Mouse (Mus musculus) left cerebral cortex, adult 9 months (tissue): ENCODE measurements at regions not wholly inside any gene's neighbourhood (a gene's known extent, or its start where the extent isn't known, plus 50 kb on each side); places are given as distances from the start of the nearest gene placed in this dataset.
A peak's percentile ranks its signal among the peaks of the same experiment; 100 is the strongest.

Experiments used
- DNase-seq, 2 experiments: peaks; one replicate each; pipeline ENCODE4 v3.0.0; 2022; ENCODE audit warnings: low spot score in 2 of 2

DNA sequence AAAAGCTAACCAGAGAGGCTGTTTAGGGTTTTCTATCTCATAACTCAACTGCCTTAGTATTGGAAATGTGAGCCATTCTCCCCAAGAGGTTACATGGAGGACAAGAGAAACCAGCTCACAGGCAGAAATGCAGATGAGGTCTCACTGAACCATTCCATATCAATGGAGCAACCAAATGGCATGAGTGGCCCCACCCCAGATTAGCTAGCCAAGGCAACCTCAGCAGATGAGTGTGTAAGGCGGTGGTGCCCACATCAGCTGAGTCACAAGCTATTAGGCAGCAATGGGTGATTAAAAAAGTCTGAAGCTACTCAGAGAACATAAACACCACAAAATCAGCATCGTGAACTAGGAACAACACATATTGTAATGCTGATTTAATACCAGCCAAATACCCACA lies 133.2 kb downstream of the Lpin1 start:
- no peak for DNase-seq

DNA sequence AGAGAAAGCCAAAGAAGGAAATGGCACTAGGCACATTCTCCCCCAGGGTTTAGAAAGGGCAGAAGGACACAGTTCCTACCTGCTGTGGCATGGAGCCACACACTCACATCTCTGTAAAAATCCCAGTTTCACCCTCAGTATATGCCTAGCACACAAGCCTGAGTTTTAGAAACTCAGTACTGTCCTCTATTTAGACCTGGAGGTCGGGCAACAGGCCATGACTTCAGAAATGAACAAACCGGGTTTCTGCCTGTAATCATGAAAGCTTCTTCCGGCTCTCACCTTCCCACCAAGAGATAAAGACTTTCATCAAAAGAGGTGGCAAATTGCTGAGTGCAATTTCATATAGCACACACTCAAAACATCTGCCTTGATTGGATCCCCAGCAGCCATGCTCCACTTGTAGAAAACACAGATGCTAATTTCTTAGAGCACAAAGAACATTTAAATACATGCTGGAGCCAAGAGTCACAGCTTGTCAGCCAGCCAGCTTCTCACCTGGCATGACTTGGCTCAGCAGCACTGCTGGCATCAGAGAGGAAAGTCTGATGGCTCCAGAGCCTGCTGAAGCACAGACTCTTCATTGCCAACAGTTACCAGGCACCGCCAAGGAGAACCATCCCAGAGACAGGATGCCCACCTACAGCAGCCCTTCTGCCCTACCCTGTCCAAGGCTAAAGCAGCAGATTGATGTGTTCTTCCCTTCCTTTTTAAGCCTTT lies 136.2 kb downstream of the Lpin1 start:
- DNase-seq = peak; percentile 5 to 43

DNA sequence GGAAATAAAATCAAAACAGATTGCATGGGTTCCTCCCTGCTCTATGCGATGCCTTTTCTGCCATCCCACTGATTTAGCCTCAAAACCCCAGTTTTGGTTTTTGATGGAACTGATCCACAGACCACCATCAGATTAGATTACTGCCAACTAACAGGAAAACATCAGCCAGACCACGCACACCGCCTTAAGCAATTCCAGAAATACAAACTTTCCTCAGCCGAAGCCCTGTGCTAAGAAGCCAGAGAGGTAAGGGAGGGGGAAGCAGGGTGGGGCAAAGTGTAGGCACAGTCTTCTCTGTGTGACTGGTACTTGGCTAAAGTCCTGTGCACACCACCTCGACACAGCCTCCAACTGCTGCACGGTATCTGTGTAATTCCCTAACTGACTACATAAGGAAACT lies 153.3 kb downstream of the Lpin1 start:
- no peak for DNase-seq

- no peak for DNase-seq
Observed at GRCm38 (mm10) chr12:16450771-16451435, 159.9 kb downstream of the Lpin1 start.

DNA sequence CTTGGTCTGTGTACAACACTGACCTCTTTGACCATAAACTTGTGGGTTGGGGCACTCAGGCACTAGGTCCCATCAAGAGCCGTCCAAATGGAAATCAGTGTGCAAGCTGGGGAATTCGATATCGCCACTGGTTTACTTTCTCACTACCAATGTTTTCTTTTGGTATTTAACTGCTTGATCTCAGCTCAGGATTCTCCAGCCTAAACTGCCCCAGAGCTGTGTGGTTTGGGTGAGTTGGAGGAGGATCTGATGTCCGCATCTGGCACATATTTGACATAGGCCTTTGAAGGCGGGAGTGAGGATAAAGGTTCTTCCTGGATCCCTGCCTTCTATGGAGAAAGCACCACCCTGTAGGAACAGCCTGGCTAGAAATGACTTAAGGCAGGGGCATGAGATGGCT lies 172.0 kb downstream of the Lpin1 start:
- no peak for DNase-seq

DNA sequence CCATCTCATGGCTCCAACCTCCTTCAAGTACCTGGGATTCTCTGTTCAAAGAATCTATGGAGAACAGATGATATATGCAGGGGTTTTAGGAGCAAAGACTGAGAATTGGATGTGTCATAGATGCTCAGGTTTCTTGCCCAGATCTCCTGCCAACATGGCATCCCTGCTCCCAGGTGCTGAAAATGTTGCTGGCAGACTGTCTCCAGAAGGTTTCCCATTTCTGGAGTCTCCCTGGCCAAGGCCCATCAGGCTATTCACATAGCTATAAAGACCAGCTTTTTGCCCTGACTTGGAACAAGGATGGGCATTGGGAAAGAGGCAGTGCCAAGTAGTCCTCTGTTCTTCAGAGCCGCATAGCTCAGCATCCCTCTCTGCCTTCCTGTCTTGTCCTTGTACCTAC lies 173.8 kb downstream of the Lpin1 start:
- DNase-seq = no peak

DNA sequence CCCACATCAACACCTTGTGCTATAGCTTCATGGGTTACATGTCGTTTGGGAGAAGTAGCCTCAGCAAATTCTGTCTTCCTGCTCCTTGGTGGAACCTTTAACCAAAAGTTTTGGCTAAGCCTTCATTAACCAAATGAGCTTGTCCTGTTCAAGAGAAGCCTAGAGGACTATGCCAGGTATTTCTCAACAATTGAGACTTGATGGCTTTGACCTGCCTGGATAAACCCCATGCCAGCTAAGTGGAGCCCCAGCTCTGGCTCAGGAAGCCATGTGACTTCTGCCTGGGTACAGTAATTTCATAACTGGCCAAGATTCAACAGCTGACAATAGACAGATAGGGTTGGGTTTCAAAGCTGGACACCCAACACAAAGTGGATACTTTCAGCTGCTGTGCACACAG lies 174.5 kb downstream of the Lpin1 start:
- no peak for DNase-seq

DNA sequence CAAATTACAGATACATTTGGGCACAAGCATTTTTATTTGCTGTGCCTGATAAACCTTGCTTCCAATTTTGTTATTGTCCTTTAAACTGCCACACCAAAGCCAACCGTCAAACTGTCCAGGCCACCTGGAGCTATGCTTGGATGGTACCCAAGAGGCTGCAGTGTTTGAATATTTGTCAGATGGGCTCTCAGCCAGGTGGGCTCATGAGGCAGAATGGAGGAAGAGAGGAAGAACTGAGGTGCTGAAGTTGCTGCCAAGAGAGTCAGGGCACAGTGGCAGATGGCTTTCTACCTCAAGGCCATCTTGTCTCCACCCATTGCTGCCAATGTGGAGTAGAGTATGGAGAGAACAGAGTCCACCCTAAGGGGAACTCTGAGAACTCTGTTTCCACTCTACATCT lies 176.0 kb downstream of the Lpin1 start:
- DNase-seq = no peak

DNA sequence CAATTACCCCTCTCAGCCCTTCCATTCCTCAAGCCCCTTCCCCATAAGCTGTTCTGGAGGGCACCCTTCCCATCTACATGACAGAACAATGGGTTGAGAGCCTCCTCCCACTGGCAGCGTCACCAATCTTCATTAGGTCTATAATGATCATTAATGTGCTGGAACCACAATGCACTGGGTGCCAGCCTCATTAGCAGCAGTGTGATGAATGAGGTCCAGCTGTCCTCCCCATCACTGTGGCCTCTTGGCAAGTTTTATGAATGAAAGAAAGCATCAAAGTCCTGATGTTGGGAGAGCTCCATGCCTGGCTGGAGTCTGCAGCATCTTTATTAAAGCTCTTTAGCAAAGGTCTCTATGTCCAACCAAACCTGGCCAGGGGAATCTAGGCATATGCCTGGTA lies 176.5 kb downstream of the Lpin1 start:
- DNase-seq = no peak

- DNase-seq = no peak
Observed at GRCm38 (mm10) chr12:16425980-16426379, 184.8 kb downstream of the Lpin1 start.

GRCm38 (mm10) chr12:16424526-16424925 lies 186.2 kb downstream of the Lpin1 start:
- DNase-seq = no peak

DNA sequence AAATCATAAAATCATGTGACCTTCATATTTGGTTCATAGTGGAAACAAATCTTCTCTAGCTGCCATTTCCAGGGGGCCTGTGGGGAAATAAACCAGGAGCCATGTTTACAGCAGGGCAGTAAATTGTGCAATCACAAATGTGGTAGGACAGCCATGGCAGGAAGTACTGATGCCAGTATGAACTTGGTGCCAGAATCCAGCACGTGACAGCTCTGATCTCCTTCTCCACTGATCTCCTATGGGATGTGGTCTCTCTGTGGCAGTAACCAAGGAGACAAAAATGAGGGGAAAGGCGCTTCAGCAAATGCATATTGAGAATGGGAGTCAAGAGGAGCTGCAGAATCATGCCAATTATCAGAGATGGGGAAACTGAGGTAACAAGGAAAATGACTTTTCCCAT lies 215.0 kb downstream of the Lpin1 start:
- no peak for DNase-seq

DNA sequence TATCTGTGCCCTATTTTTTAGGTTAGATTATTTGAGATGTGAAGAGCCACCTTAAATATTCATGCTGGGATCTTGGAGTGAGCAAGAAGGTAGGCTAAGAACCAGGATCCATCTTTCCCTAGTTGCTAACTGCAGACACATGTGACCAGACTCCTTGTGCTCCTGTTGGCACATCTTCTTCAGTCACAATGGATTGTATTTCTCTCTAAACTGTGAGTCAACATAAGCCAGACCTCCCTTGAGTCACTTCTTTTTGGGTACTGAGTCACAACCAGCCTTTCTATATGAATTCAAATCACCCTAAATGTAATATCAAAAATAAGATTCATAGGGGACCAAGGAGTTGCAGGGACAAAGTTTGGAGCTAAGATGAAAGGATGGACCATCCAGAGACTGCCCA lies 217.9 kb downstream of the Lpin1 start:
- DNase-seq = no peak

- DNase-seq = peak; percentile 18 to 71
Observed at GRCm38 (mm10) chr12:16391630-16392269, 219.0 kb downstream of the Lpin1 start.

DNA sequence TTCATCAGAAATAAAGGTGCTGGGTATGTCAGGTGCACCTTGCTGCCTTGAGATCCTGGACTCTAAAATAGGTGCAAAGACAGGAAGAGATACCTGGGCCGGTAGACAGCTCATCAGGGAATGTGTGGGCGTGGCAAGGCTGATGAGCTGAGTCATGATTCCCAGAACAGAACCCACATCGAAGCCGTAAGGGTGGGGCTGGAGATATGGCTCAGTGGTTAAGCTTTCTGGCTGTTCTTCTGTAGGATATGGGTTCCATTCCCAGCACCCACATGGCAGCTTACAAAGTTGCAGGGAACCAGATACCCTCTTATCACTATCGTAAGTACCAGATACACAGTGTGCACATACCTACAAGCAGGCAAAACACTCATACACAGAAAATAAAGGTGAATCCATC lies 219.6 kb downstream of the Lpin1 start:
- no peak for DNase-seq

DNA sequence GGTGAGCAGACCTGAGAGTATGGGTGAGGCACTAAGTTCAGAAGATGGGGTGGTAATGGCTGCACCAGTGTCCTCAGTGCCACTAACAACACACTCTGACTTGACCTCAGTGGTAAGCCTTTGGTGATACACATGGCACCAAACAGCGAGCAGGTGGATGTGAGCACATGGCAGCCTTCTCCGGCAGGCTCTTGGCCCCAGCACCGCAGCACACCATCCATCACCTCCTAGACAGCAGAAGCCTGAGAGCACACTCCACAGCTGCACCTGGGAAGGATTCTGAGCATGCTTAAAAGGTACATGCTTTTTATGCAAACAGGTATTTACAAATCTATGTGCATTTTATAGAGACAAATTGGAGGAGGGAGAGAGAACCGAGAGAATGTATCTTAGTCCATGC lies 223.7 kb downstream of the Lpin1 start:
- DNase-seq = no peak

- no peak for DNase-seq
Observed at GRCm38 (mm10) chr12:16384396-16384795, 226.4 kb downstream of the Lpin1 start.

- DNase-seq = no peak
Observed at GRCm38 (mm10) chr12:16383499-16383935, 227.2 kb downstream of the Lpin1 start.

GRCm38 (mm10) chr12:16382417-16382988 lies 228.3 kb downstream of the Lpin1 start:
- DNase-seq = no peak

DNA sequence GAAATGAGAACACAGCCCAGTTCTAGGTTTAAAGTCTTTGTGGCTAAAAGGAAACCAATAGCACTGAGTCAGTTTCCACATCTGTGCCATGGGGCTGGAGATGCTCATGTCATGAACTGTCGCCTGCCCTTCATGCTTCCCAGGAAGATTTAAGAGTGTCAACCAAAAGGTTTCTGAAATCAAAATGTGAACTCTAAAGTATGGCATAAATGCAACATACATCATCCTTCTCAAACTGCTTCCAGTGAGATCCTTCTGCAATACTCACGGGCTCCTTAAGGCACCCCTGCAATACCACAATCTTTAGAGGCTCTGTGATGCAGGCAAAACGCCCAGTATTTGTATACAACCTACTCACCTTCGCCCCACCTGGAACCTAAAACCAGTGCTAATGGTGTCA lies 229.7 kb downstream of the Lpin1 start:
- no peak for DNase-seq

- DNase-seq = no peak
Observed at GRCm38 (mm10) chr12:16380346-16380745, 230.4 kb downstream of the Lpin1 start.

- no peak for DNase-seq
Observed at GRCm38 (mm10) chr12:16379415-16379814, 231.4 kb downstream of the Lpin1 start.

DNA sequence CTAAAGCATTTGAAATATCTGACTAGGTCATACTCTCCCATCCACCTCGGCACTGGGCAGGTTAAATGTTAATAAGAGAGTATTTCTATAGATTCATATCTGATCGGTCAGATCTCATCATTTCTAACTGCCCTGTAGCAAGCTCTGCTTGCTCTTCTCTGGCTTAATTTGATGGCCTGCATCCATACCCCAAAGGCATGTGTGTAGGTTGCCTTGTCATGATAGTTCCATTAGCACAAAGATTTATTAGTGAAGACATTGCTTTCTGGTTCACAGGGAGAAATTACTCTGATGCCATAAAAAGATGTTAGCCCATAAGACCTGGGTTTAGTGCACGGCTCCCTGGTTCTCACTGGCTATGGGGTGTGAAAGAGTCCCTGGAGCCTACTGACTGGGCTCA lies 232.3 kb downstream of the Lpin1 start:
- DNase-seq = no peak
